Mouse (Mus musculus): ENCODE results near the gene Mast3. TPM values are rescaled to one million over a fixed set of nuclear protein-coding genes. Genes with fewer than 3 reads are reported as not detected.

Gene Mast3
- polyA plus RNA-seq, 1 experiment from 2014 or later = 15.5 TPM

GRCm38 (mm10) chr8:70765838-70766570 is 38.9 kb downstream of the Mast3 start:
- Histone ChIP-seq H3K4me3 (ENCODE audit: low read depth, low read length) (peak overlapping the region; percentile 3; the same call in 1 of the 2 replicates), H3K36me3 (ENCODE audit: control insufficient read depth, insufficient read depth, low read length) (peaks cover 44% of the 10 kb centered on the region), H3K4me2 (ENCODE audit: low read length) (peak overlapping the region; percentile 46), H3K4me1 (ENCODE audit: control insufficient read depth, insufficient read depth, low read length) (peaks cover 9% of the 10 kb centered on the region), H3K9ac (ENCODE audit: low read length) (peak overlapping the region; percentile 50; the same call in 1 of the 2 replicates), H3K27me3 (replicated peaks; ENCODE audit: control insufficient read depth, insufficient read depth, low read length) (no peaks in the 10 kb centered on the region), H3K9me3 (replicated peaks; ENCODE audit: control insufficient read depth, low read length) (no peaks in the 10 kb centered on the region), H3K27ac (ENCODE audit: low read depth, low read length) (no peak overlapping the region)
- WGBS = 4% methylated on average over 34 of the region's 34 CpGs
- DNase-seq (ENCODE audit: low spot score) = no peak
- ATAC-seq = no peak

- peaks cover 37% of the 10 kb centered on the region for H3K36me3 ChIP-seq (ENCODE audit: control insufficient read depth, insufficient read depth, low read length)
- peaks cover 9% of the 10 kb centered on the region for H3K4me1 ChIP-seq (ENCODE audit: control insufficient read depth, insufficient read depth, low read length)
- H3K27me3 ChIP-seq (replicated peaks; ENCODE audit: control insufficient read depth, insufficient read depth, low read length) = no peaks in the 10 kb centered on the region
- ATAC-seq = no peak
- no peak overlapping the region for H3K9ac ChIP-seq (ENCODE audit: low read length)
- no peak overlapping the region for H3K4me3 ChIP-seq (ENCODE audit: low read depth, low read length)
- WGBS = 84% methylated on average over 9 of the region's 9 CpGs
- DNase-seq (ENCODE audit: low spot score) = no peak
- no peak overlapping the region for H3K27ac ChIP-seq (ENCODE audit: low read depth, low read length)
- H3K4me2 ChIP-seq (ENCODE audit: low read length) = peak overlapping the region; percentile 46; the same call in 1 of the 2 replicates
- H3K9me3 ChIP-seq (replicated peaks; ENCODE audit: control insufficient read depth, low read length) = no peaks in the 10 kb centered on the region
These were observed 39.5 kb downstream of the Mast3 start for GRCm38 (mm10) chr8:70765329-70765728.

- DNase-seq (ENCODE audit: low spot score) = no peak
- H3K27me3 ChIP-seq (replicated peaks; ENCODE audit: control insufficient read depth, insufficient read depth, low read length) = no peaks in the 10 kb centered on the region
- peaks cover 15% of the 10 kb centered on the region for H3K4me1 ChIP-seq (ENCODE audit: control insufficient read depth, insufficient read depth, low read length)
- no peak overlapping the region for H3K4me3 ChIP-seq (ENCODE audit: low read depth, low read length)
- H3K9ac ChIP-seq (ENCODE audit: low read length) = no peak overlapping the region
- no peak overlapping the region for H3K4me2 ChIP-seq (ENCODE audit: low read length)
- WGBS = 97% methylated on average over 13 of the region's 13 CpGs
- H3K9me3 ChIP-seq (replicated peaks; ENCODE audit: control insufficient read depth, low read length) = no peaks in the 10 kb centered on the region
- ATAC-seq = no peak
- H3K27ac ChIP-seq (ENCODE audit: low read depth, low read length) = no peak overlapping the region
- peaks cover 31% of the 10 kb centered on the region for H3K36me3 ChIP-seq (ENCODE audit: control insufficient read depth, insufficient read depth, low read length)
These were observed 40.2 kb downstream of the Mast3 start for GRCm38 (mm10) chr8:70764676-70765075.

- no peak overlapping the region for H3K4me2 ChIP-seq (ENCODE audit: low read length)
- H3K4me1 ChIP-seq (ENCODE audit: control insufficient read depth, insufficient read depth, low read length) = peaks cover 19% of the 10 kb centered on the region
- WGBS = 83% methylated on average over 8 of the region's 8 CpGs
These were observed 40.8 kb downstream of the Mast3 start for GRCm38 (mm10) chr8:70764026-70764425.

GRCm38 (mm10) chr8:70763354-70763753 is 41.5 kb downstream of the Mast3 start:
- Histone ChIP-seq H3K4me1 (ENCODE audit: control insufficient read depth, insufficient read depth, low read length) (peaks cover 19% of the 10 kb centered on the region), H3K4me2 (ENCODE audit: low read length) (no peak overlapping the region), H3K27me3 (replicated peaks; ENCODE audit: control insufficient read depth, insufficient read depth, low read length) (no peaks in the 10 kb centered on the region), H3K9ac (ENCODE audit: low read length) (no peak overlapping the region), H3K36me3 (ENCODE audit: control insufficient read depth, insufficient read depth, low read length) (peaks cover 20% of the 10 kb centered on the region), H3K9me3 (replicated peaks; ENCODE audit: control insufficient read depth, low read length) (no peaks in the 10 kb centered on the region), H3K27ac (ENCODE audit: low read depth, low read length) (no peak overlapping the region), H3K4me3 (ENCODE audit: low read depth, low read length) (no peak overlapping the region)
- ATAC-seq = no peak
- no peak for DNase-seq (ENCODE audit: low spot score)
- 3% methylated on average over 3 of the region's 3 CpGs for whole genome bisulfite sequencing

More at GRCm38 (mm10) chr8:70764026-70764425, 40.8 kb downstream of the Mast3 start:
- Histone ChIP-seq H3K9ac (ENCODE audit: low read length) (no peak overlapping the region), H3K36me3 (ENCODE audit: control insufficient read depth, insufficient read depth, low read length) (peaks cover 25% of the 10 kb centered on the region), H3K27me3 (replicated peaks; ENCODE audit: control insufficient read depth, insufficient read depth, low read length) (no peaks in the 10 kb centered on the region), H3K27ac (ENCODE audit: low read depth, low read length) (no peak overlapping the region), H3K9me3 (replicated peaks; ENCODE audit: control insufficient read depth, low read length) (no peaks in the 10 kb centered on the region), H3K4me3 (ENCODE audit: low read depth, low read length) (no peak overlapping the region)
- ATAC-seq (no peak), DNase-seq (ENCODE audit: low spot score) (no peak)

GRCm38 (mm10) chr8:70762118-70762517 is 42.7 kb downstream of the Mast3 start:
- WGBS = 69% methylated on average over 1 of the region's 1 CpGs

DNA sequence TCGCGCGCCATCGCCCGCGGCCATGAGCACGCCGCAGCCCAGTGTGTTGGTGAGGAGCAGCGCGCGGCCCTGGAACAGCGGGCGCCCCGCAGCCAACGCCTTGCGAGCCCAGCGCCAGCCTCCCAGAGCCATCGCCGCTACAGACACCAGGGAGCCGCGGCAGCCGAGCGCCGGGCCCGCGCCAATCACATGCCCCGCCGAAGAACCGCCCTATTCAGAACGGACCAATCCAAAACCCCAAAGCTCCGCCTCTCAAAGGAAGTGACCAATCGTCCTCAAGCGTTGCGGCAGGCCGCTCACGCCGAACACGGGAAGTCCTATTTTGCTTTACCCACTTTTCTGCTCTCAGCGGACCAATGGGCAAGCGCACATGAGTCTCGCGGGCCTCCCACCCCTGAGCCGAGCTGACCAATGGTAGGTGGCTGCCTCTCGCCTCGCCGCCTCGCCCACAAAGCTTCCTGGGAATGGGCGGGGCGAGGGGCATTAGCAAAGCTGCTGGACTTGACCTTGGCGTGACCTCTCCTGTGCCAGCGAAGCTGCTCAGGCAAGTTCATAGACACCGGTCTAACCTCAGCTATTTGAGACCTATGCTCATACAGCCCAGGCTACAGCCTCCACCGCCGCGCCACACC is 44.0 kb downstream of the Mast3 start, which contains the start of gene Mpv17l2:
Gene Mpv17l2 (minus strand): TSS at position 172 of the 632 bp plus-strand sequence.
- H3K9me3 ChIP-seq (replicated peaks; ENCODE audit: control insufficient read depth, low read length) = no peaks in the 10 kb centered on the region
- WGBS = under 1% methylated on average over 54 of the region's 55 CpGs
- peak within 1 kb of the TSS; percentile 83 for H3K9ac ChIP-seq (ENCODE audit: low read length)
- H3K36me3 ChIP-seq (ENCODE audit: control insufficient read depth, insufficient read depth, low read length) = peaks cover 30% of the 10 kb centered on the region
- peak within 1 kb of the TSS; percentile 100 for H3K4me2 ChIP-seq (ENCODE audit: low read length)
- H3K27me3 ChIP-seq (replicated peaks; ENCODE audit: control insufficient read depth, insufficient read depth, low read length) = no peaks in the 10 kb centered on the region
- peak within 1 kb of the TSS; percentile 71 for H3K4me3 ChIP-seq (ENCODE audit: low read depth, low read length)
- H3K27ac ChIP-seq (ENCODE audit: low read depth, low read length) = peak within 1 kb of the TSS; percentile 84
- peaks cover 16% of the 10 kb centered on the region for H3K4me1 ChIP-seq (ENCODE audit: control insufficient read depth, insufficient read depth, low read length)
- peak; percentile 99 for DNase-seq (ENCODE audit: low spot score)
- peak; percentile 96 for ATAC-seq

More at GRCm38 (mm10) chr8:70762118-70762517, 42.7 kb downstream of the Mast3 start:
- Histone ChIP-seq H3K4me3 (ENCODE audit: low read depth, low read length) (no peak overlapping the region), H3K9me3 (replicated peaks; ENCODE audit: control insufficient read depth, low read length) (no peaks in the 10 kb centered on the region), H3K27me3 (replicated peaks; ENCODE audit: control insufficient read depth, insufficient read depth, low read length) (no peaks in the 10 kb centered on the region), H3K4me2 (ENCODE audit: low read length) (no peak overlapping the region), H3K36me3 (ENCODE audit: control insufficient read depth, insufficient read depth, low read length) (peaks cover 21% of the 10 kb centered on the region), H3K9ac (ENCODE audit: low read length) (no peak overlapping the region), H3K4me1 (ENCODE audit: control insufficient read depth, insufficient read depth, low read length) (peaks cover 22% of the 10 kb centered on the region), H3K27ac (ENCODE audit: low read depth, low read length) (no peak overlapping the region)
- DNase-seq (ENCODE audit: low spot score) (no peak), ATAC-seq (no peak)

- Histone ChIP-seq H3K27ac (ENCODE audit: low read depth, low read length) (peak overlapping the region; percentile 84), H3K4me3 (ENCODE audit: low read depth, low read length) (peak overlapping the region; percentile 71), H3K9me3 (replicated peaks; ENCODE audit: control insufficient read depth, low read length) (no peaks in the 10 kb centered on the region), H3K4me1 (ENCODE audit: control insufficient read depth, insufficient read depth, low read length) (peaks cover 21% of the 10 kb centered on the region), H3K36me3 (ENCODE audit: control insufficient read depth, insufficient read depth, low read length) (peaks cover 31% of the 10 kb centered on the region), H3K4me2 (ENCODE audit: low read length) (peak overlapping the region; percentile 100), H3K27me3 (replicated peaks; ENCODE audit: control insufficient read depth, insufficient read depth, low read length) (no peaks in the 10 kb centered on the region), H3K9ac (ENCODE audit: low read length) (peak overlapping the region; percentile 83)
- DNase-seq (ENCODE audit: low spot score) (no peak), ATAC-seq (no peak; the same call in 1 of the 2 replicates)
- 1% methylated on average over 19 of the region's 22 CpGs for WGBS
These were observed 44.5 kb downstream of the Mast3 start for GRCm38 (mm10) chr8:70760350-70760749.

Data from forebrain, embryonic 14.5 days (tissue).